Mouse (Mus musculus): ENCODE measurements around the gene Acot1. TPM values are rescaled to one million over a fixed set of nuclear protein-coding genes. Genes with fewer than 3 reads are reported as not detected.
"Not testable (repeated sequence)": the region's sequence is repeated elsewhere in the genome, so short reads cannot be mapped to it uniquely, and the experiment has no call there.

Acot1 gene
- total and polyA plus RNA-seq, 2 experiments from 2014 or later = 122 to 137 TPM

- H3K36me3 ChIP-seq (replicated peaks; ENCODE audit: control insufficient read depth, insufficient read depth, low read length); H3K4me1 ChIP-seq (ENCODE audit: control insufficient read depth, insufficient read depth); H3K4me2 ChIP-seq (ENCODE audit: low read depth, low read length); H3K27me3 ChIP-seq (ENCODE audit: control insufficient read depth, insufficient read depth, low read length); H3K9me3 ChIP-seq (replicated peaks; ENCODE audit: control insufficient read depth, low read length); H3K4me3 ChIP-seq (ENCODE audit: low read depth, low read length); H3K9ac ChIP-seq (replicated peaks; ENCODE audit: low read depth, low read length): not testable (repeated sequence)
- peak; percentile 77; the same call in 1 of the 2 replicates for TF ChIP-seq EP300 (IDR thresholded peaks at IDR 0.05; ENCODE audit: low read depth)
- WGBS = 12% methylated on average over 7 of the region's 7 CpGs
- H3K27ac ChIP-seq (ENCODE audit: low read depth) = peak overlapping the region; percentile 51; the same call in 1 of the 2 replicates
- ATAC-seq (ENCODE audit: insufficient read depth, low read depth) = peak; percentile 94
- peak; percentile 82 for DNase-seq (ENCODE audit: low spot score)
Observed at GRCm38 (mm10) chr12:84020528-84020927, 11.2 kb downstream of the Acot1 start.

- H3K27ac ChIP-seq (ENCODE audit: low read depth); ATAC-seq (ENCODE audit: insufficient read depth, low read depth); DNase-seq (ENCODE audit: low spot score); H3K9me3 ChIP-seq (replicated peaks; ENCODE audit: control insufficient read depth, low read length); H3K36me3 ChIP-seq (replicated peaks; ENCODE audit: control insufficient read depth, insufficient read depth, low read length); H3K9ac ChIP-seq (replicated peaks; ENCODE audit: low read depth, low read length); H3K4me2 ChIP-seq (ENCODE audit: low read depth, low read length); H3K4me3 ChIP-seq (ENCODE audit: low read depth, low read length); H3K4me1 ChIP-seq (ENCODE audit: control insufficient read depth, insufficient read depth); H3K27me3 ChIP-seq (ENCODE audit: control insufficient read depth, insufficient read depth, low read length): not testable (repeated sequence)
- WGBS = 94% methylated on average over 4 of the region's 4 CpGs
Observed at GRCm38 (mm10) chr12:84022266-84022665, 13.0 kb downstream of the Acot1 start.

DNA sequence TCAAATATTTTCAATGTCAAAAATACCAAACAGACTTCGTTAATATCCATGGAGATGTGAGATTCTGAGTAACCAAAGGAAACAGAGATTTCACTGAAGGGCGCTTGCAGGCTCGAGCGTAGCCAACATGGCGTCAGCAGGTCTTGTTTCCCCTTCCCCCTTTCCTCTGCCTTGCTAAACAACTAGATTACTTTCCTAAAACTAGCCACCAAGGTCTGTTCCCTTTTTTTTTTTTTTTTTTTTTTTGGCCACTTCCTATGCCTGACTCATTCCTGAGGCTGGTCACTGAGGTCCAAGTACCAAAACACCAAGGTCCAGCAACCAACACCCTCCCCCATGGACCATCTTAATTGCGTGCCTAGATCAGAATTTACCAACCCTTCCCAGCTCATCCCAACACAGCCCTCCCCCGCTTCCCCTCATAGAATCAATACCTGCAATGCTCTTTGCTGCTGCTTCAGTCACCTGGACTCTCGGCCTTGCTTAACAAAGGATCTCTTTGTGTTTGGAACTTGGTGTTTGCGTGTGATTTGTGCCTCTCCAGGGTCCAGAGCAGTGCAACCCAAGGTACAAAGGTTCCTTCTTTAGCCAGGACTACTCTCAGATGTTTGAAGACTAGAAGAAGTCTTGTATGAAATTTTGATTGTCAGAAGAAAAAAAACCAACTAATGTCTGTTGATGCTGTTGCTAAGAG, 13.9 kb downstream of the Acot1 start:
- no peak overlapping the region for H3K27ac ChIP-seq (ENCODE audit: low read depth)

GRCm38 (mm10) chr12:84025888-84026287, 16.6 kb downstream of the Acot1 start:
- Histone ChIP-seq H3K4me1 (ENCODE audit: control insufficient read depth, insufficient read depth) (no peaks in the 10 kb centered on the region), H3K9me3 (replicated peaks; ENCODE audit: control insufficient read depth, low read length) (no peaks in the 10 kb centered on the region), H3K27me3 (ENCODE audit: control insufficient read depth, insufficient read depth, low read length) (no peaks in the 10 kb centered on the region), H3K4me2 (ENCODE audit: low read depth, low read length) (no peak overlapping the region), H3K9ac (replicated peaks; ENCODE audit: low read depth, low read length) (no peak overlapping the region), H3K36me3 (replicated peaks; ENCODE audit: control insufficient read depth, insufficient read depth, low read length) (no peaks in the 10 kb centered on the region), H3K4me3 (ENCODE audit: low read depth, low read length) (no peak overlapping the region), H3K27ac (ENCODE audit: low read depth) (no peak overlapping the region)
- ATAC-seq (ENCODE audit: insufficient read depth, low read depth) (no peak), DNase-seq (ENCODE audit: low spot score) (no peak)
- WGBS = 75% methylated on average over 7 of the region's 7 CpGs
- TF ChIP-seq CTCF (IDR thresholded peaks at IDR 0.05; ENCODE audit: low read depth) = no peak
- TF ChIP-seq EP300 (IDR thresholded peaks at IDR 0.05; ENCODE audit: low read depth) = no peak

More for the DNA sequence above, 13.9 kb downstream of the Acot1 start:
- no peak overlapping the region for H3K9ac ChIP-seq (replicated peaks; ENCODE audit: low read depth, low read length)
- no peak overlapping the region for H3K4me3 ChIP-seq (ENCODE audit: low read depth, low read length)
- H3K4me1 ChIP-seq (ENCODE audit: control insufficient read depth, insufficient read depth) = peaks cover 6% of the 10 kb centered on the region; the same call in 1 of the 2 replicates
- no peaks in the 10 kb centered on the region for H3K36me3 ChIP-seq (replicated peaks; ENCODE audit: control insufficient read depth, insufficient read depth, low read length)
- 87% methylated on average over 9 of the region's 9 CpGs for WGBS
- TF ChIP-seq EP300 (IDR thresholded peaks at IDR 0.05; ENCODE audit: low read depth) (no peak), CTCF (IDR thresholded peaks at IDR 0.05; ENCODE audit: low read depth) (no peak)
- H3K27me3 ChIP-seq (ENCODE audit: control insufficient read depth, insufficient read depth, low read length) = no peaks in the 10 kb centered on the region
- no peaks in the 10 kb centered on the region for H3K9me3 ChIP-seq (replicated peaks; ENCODE audit: control insufficient read depth, low read length)
- DNase-seq (ENCODE audit: low spot score) (no peak), ATAC-seq (ENCODE audit: insufficient read depth, low read depth) (no peak)
- no peak overlapping the region for H3K4me2 ChIP-seq (ENCODE audit: low read depth, low read length)

- ATAC-seq (ENCODE audit: insufficient read depth, low read depth); H3K36me3 ChIP-seq (replicated peaks; ENCODE audit: control insufficient read depth, insufficient read depth, low read length); H3K9ac ChIP-seq (replicated peaks; ENCODE audit: low read depth, low read length); H3K9me3 ChIP-seq (replicated peaks; ENCODE audit: control insufficient read depth, low read length); H3K4me1 ChIP-seq (ENCODE audit: control insufficient read depth, insufficient read depth); H3K27ac ChIP-seq (ENCODE audit: low read depth); H3K4me3 ChIP-seq (ENCODE audit: low read depth, low read length); H3K4me2 ChIP-seq (ENCODE audit: low read depth, low read length); DNase-seq (ENCODE audit: low spot score); H3K27me3 ChIP-seq (ENCODE audit: control insufficient read depth, insufficient read depth, low read length): not testable (repeated sequence)
- WGBS = 69% methylated on average over 3 of the region's 3 CpGs
Observed at GRCm38 (mm10) chr12:84028328-84028727, 19.0 kb downstream of the Acot1 start.

- not testable (repeated sequence) for H3K27me3 ChIP-seq (ENCODE audit: control insufficient read depth, insufficient read depth, low read length); H3K4me1 ChIP-seq (ENCODE audit: control insufficient read depth, insufficient read depth); H3K4me2 ChIP-seq (ENCODE audit: low read depth, low read length); H3K9ac ChIP-seq (replicated peaks; ENCODE audit: low read depth, low read length); H3K36me3 ChIP-seq (replicated peaks; ENCODE audit: control insufficient read depth, insufficient read depth, low read length); DNase-seq (ENCODE audit: low spot score); H3K9me3 ChIP-seq (replicated peaks; ENCODE audit: control insufficient read depth, low read length); H3K27ac ChIP-seq (ENCODE audit: low read depth); H3K4me3 ChIP-seq (ENCODE audit: low read depth, low read length); ATAC-seq (ENCODE audit: insufficient read depth, low read depth)
- 95% methylated on average over 1 of the region's 1 CpGs for WGBS
Observed at GRCm38 (mm10) chr12:84029043-84029442, 19.8 kb downstream of the Acot1 start.

Measured in heart, postnatal 0 days (tissue).